Mouse (Mus musculus): ENCODE data around the gene Vps13d.

The Vps13d gene

GRCm38 (mm10) chr4:145002733-145003132 lies 192.1 kb downstream of the Vps13d start:
- DNase-seq (ENCODE audit: low spot score), result no peak

- no peak for DNase-seq (ENCODE audit: low spot score)
These were observed 194.9 kb downstream of the Vps13d start for GRCm38 (mm10) chr4:144999903-145000382.

DNA sequence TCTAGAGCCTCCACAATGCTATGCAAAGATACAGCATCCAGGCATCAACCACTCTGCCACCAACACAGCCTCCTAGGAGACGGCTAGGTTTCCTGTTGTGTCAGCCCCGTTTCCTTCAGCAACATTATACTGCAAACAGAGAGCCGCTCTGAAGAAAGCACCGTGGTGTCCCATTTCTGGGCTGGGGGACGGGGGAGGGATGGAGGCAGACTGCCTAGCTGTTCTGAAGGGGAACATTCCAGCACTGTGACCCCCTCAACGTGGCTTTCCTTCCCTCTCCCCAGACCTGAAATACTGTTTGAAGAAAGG lies 195.3 kb downstream of the Vps13d start:
- no peak for DNase-seq (ENCODE audit: low spot score)

DNA sequence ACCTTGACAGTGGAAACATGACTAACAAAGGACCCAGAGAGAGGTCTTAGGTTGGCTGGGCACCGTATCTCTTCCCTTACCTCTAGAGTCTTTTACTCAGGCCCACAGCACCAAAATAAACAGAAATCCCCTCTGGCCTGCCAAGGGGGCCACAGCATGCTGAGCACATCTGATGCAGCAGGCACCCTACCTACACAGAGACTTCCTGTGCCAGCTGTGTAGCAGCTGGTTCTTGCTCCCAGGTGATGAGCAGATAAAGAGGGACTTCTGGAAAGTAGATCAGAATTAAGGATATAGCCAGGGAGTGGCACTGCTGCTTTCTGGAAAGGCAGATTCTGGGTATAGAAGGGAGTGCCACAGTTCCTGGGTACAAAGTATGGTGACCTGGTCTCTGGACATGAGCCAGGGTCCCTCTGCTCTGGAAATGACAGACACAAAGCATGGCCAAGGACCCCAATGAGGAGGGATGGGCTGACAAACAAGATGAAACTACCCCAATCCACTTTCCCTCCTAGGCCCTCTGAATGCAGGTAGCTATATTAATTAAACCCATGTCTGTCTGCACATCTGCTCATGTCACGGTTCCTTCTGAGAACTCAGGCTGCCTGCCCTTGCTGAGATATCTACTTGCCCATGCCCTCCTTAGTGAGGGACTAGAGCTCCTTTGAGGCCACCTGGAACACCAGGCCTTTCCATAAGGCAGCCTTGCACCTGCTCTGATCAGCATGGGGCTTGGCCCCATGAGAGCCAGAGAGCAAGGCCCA lies 195.8 kb downstream of the Vps13d start:
- DNase-seq (ENCODE audit: low spot score), result no peak

- peak; percentile 51 for DNase-seq (ENCODE audit: low spot score)
These were observed 196.7 kb downstream of the Vps13d start for GRCm38 (mm10) chr4:144997887-144998658.

- DNase-seq (ENCODE audit: low spot score), result no peak
These were observed 197.6 kb downstream of the Vps13d start for GRCm38 (mm10) chr4:144996996-144997820.

GRCm38 (mm10) chr4:144995826-144996225 lies 199.0 kb downstream of the Vps13d start:
- no peak for DNase-seq (ENCODE audit: low spot score)

DNA sequence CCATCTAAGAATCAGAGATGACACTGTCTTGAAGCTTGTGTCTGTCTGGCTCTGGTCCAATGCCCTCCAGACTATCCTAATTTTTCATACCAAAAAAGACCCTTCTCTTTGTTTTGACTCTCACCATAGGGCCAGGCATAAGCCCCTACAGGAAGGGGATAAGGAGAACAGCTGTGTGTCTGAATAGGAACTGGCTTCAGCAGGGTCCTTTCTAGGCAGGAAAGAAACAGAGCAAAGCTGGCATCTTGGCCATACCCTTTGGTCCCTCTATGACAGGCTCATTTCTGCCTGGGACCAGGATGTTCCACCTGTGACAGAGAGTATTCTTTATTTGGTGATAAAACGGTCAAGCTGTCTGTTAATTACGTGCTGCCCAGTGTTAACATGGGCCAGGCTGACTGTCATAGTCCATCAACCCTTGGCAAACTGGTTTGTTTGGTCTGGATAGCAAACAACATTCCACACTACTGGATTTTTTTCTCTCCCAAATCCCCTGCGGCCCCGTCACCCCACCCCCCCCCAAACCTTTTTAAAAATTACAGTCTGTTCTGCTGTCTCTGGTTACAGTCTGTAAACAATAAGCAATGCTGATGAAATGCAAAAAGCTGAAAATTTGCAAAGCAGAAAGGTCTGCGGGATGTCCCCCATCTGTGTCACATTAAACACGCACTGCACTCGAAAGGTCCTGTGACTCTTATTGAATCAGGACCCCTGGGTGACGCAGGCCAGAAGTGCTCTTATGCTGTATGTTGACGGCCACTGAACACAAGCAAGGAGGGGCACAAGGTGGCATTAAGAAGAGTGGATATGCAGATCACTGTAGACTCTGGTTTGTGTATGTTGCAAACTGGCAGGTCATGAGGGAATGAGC lies 201.5 kb downstream of the Vps13d start:
- no peak for DNase-seq (ENCODE audit: low spot score)

GRCm38 (mm10) chr4:144992413-144992812 lies 202.4 kb downstream of the Vps13d start:
- no peak for DNase-seq (ENCODE audit: low spot score)

DNA sequence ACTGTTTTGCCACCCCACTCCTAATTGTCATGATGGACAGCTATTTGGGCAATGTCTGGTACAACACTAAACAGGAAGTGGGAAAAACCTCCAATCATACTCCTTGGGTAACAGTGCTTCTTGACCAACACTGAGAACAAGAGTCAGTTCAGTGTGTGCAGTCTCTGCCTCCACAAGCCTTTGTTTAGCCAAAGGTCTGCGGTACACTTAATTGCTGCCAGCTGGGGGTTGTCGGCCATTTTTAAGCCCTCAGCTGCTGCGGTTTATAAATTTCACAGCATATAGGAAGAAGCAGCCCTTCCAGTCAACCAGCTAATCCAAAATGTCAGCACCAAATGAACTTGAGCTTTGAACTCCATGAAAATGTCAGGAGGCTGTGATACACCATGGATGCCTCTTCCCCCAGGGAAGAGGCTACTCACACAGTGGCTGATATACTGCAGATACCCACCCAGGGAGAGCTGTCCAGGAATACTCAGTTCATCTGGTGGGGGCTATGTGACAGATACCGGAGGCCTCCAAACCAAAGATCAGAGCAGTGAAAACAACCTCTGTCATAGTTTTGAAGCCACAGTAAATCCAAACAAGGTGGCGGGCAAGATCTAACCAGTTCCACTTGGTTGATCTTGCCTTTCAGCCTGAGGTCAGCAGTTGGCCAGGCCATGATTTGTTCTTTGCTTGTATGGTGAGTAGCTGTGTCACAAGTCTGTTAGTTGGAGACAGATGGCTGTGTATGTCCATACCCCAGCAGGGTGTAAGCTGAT lies 206.2 kb downstream of the Vps13d start:
- no peak for DNase-seq (ENCODE audit: low spot score)

DNA sequence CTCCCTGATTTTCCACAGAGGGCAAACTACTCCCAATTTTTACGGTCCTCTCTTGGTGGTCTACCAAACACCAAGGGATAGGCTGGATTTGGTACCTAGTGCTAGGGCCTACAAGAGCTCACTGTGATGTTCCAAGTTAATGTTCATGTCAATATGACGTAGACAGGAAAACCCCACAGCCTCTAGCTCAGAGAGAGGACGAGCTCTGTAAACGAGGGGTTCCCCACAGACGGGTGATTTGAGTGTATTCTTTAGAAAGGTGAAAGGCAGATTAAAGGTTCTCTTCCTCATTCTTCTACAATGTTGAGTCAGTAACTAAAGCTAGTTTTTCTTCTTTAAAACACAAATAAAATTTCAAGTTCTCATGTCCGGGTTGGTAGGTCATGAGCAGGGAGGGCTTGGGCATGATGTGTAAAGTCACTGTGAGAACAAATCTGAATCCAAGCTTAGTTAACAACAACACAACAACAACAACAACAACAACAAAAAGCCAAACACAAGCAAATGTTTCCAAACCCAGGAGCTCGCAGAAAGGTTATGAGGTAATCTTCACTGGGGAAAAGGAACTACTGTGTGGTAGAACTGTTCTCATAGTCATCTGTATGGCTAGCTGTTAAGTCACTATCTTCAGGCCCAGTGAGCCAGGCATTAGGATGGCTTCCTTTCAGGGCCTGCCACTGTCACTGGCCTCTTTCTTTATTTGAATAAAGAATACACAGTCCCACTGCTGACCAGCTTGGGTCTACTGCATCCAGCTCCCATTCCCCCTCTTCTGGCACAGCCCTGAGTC lies 208.6 kb downstream of the Vps13d start:
- DNase-seq (ENCODE audit: low spot score), result no peak

DNA sequence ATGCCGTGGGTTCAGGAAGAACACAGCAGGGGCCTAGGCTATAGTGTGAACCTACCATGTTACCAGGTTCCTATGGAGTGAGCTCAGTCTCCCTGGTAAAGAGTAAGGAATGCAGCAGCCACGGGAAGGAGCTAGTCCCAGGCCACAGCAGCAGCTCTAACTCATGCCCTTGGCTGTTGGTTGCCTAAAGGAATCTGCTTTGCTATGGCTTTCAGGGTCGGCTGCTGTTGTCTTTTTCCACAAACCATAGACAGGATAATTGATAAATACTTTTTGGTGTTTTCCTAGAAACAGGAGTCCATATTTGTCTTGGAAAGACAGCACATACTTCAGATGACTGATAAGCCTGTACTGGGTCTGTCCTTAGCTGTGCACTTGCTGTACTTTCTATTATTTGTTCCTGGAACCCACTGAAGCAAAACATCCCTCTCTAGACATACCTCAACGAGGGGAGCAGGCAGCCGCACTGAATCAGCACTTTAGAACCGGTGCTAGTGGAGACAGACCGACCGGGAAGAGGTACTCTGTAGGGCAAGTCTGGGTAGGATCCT lies 210.9 kb downstream of the Vps13d start:
- DNase-seq (ENCODE audit: low spot score), result peak; percentile 61

DNA sequence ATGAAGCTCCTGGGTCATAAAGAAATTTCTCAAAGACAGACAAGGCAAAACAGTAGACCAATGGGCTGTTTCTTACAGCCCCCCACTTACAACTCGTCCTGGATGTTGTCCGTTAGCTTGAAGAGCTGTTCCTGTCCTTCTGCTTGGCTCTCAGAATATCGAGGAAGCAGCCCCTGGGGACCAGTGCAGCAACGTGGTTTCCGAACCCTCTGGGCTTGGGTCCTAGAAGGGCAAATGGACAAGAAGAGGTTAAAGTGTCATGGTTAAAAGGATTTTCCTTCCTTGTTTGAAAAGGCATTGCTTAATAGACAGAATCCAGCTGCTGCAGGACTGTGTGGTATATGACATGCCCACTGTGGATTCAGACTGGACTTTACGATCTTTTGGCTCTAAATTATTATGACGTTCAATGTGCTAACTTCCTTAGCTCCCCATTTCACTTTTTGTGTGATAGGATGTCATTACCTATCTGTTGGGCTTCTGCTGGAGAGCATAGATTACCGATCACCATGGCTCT lies 211.5 kb downstream of the Vps13d start:
- no peak for DNase-seq (ENCODE audit: low spot score)

DNA sequence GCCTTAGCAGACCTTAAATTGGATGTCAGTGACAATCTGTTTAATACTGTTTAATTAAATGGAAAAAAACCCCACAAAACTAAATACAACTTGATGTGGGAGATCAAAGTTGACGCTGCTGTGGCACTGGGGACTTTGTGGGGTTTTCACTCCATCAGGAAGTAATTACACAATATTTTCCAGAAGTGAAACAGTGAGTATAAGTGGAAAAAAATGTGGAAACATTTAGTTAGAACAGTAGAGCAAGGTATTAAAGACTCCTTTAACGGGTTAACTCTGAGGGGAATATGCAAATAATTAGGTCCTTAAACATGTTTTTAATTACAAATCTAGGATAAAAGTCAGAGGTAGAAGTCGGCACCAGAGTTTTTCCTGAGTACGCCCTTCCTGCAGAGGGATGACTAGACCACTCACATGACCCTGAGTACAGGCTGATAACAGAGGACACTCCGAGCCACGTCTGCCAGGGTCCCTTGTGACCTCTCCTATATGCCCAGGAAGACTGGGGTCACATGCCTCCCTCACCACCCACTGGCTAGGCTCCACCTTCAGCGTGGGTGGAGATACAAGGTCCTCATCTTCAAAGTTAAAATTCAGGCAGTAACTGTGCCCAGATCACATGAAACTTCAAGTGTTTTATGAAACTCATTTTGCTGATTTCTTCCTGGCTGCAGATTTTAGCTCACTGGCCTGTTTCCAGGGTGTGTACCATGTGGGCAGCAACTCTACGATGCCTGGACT lies 213.8 kb downstream of the Vps13d start:
- peak; percentile 84 for DNase-seq (ENCODE audit: low spot score)

- no peak for DNase-seq (ENCODE audit: low spot score)
These were observed 214.7 kb downstream of the Vps13d start for GRCm38 (mm10) chr4:144980110-144980509.

DNA sequence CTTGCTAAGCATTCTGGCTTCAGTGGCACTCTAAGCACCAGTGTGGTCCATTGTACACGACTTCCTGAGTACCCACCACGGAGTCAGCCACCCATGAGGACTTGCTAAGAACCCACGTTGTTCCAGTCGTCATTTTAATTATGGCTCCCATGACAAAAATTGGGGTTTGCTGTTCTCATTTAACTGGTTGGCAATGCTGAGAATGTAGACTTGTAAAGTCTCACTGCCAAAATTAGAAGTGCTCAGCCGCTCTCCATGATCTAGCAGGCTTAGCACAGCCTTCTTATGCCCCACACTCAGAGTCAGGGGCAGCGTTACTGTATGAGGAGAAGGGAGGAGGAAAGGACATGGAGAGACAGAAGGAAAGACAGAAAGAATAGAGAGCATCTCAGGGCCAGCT lies 216.8 kb downstream of the Vps13d start:
- no peak for DNase-seq (ENCODE audit: low spot score)

DNA sequence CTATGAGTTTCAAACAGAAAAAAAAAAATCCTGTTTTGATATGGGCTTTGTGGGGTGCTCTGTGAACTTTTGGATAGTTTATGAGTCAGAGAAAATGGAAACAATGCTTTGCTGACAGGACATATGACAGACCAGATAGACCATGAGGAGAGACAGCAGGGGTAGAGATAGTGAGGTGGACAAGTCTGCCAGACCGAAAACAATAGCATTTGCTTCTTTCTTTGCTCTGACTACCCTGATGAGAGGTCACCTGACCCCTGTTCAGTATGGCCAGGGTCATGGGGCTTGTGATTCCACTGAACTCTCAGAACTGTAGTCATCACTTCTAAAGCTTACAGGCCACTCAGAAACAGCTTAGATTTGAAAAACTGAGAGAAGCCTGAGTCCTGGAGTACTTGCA lies 217.7 kb downstream of the Vps13d start:
- DNase-seq (ENCODE audit: low spot score), result no peak

DNA sequence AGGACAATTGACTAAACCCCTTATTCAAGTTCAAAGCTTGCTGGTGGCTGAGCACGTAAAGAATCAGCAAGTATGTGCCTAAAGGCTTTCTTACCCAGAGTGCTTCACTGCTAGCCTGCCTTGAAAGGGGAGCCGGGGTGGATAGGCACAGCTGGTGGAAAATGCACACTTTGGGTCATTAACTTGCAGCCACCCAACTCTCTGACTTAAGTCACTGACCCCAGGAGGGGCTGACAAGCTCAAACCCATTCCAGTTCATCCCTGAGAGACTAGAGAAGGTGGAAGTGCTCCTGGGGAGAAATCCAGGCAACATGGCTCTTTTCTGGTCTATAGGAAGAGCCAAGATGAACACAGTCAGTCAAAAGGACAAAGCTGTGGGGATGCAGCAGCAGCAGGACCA lies 219.3 kb downstream of the Vps13d start:
- DNase-seq (ENCODE audit: low spot score), result no peak

GRCm38 (mm10) chr4:144974458-144974857 lies 220.3 kb downstream of the Vps13d start:
- DNase-seq (ENCODE audit: low spot score), result no peak
